Mouse (Mus musculus) liver, postnatal 0 days (tissue): ENCODE results near the gene Stambp. TPM values are rescaled to one million over a fixed set of nuclear protein-coding genes. Genes with fewer than 3 reads are reported as not detected.

ENCODE experiments used
- ATAC-seq: fragments of 200-750 bp; cut with Nextera tagmentation; 2 replicates; pipeline ENCODE4 v1.8.0; 2017; ENCODE audit warnings: mild to moderate bottlenecking, moderate library complexity
- DNase-seq: peaks from one replicate; pipeline ENCODE4 v3.0.0-alpha.2; 2016
- H3K27ac ChIP-seq: fragments of 300-500 bp; sonication (generic); 2 replicates; pipeline ENCODE4 v1.5.1; 2014; ENCODE audit warnings: antibody characterized with exemption, moderate library complexity, mild to moderate bottlenecking, low read depth
- H3K27me3 ChIP-seq: fragments of 300-500 bp; sonication (generic); 2 replicates; pipeline ENCODE4 v1.6.1; 2014; ENCODE audit warnings: low read length, control low read depth, mixed read lengths; ENCODE audit not compliant: insufficient read depth
- H3K36me3 ChIP-seq: fragments of 300-500 bp; sonication (generic); replicated peaks from 2 replicates; pipeline ENCODE4 v1.6.1; 2014; ENCODE audit warnings: mild to moderate bottlenecking, control low read depth, low read length, moderate library complexity, mixed read lengths; ENCODE audit not compliant: insufficient read depth
- H3K4me1 ChIP-seq: fragments of 300-500 bp; sonication (generic); 2 replicates; pipeline ENCODE4 v1.6.1; 2014; ENCODE audit warnings: antibody characterized with exemption, mild to moderate bottlenecking, control low read depth; ENCODE audit not compliant: insufficient read depth
- H3K4me2 ChIP-seq: fragments of 300-500 bp; sonication (generic); 2 replicates; pipeline ENCODE4 v1.6.1; 2014; ENCODE audit warnings: low read depth, mild to moderate bottlenecking, low read length, moderate library complexity, mixed read lengths
- H3K4me3 ChIP-seq: fragments of 300-500 bp; sonication (generic); 2 replicates; pipeline ENCODE4 v1.5.1; 2014; ENCODE audit warnings: low read depth, low read length
- H3K9ac ChIP-seq: fragments of 300-500 bp; sonication (generic); replicated peaks from 2 replicates; pipeline ENCODE4 v1.6.1; 2014; ENCODE audit warnings: mild to moderate bottlenecking, moderate library complexity
- H3K9me3 ChIP-seq: fragments of 300-500 bp; sonication (generic); 2 replicates; pipeline ENCODE4 v1.6.1; 2016; ENCODE audit warnings: mild to moderate bottlenecking, control low read depth, low read length, mixed read lengths
- CTCF ChIP-seq: sonication (generic); IDR thresholded peaks from 2 replicates; pipeline ENCODE4 v1.5.1; 2016; ENCODE audit warnings: antibody characterized with exemption, low read depth
- EP300 ChIP-seq: IDR thresholded peaks from 2 replicates; pipeline ENCODE4 v1.6.1; 2016; ENCODE audit warnings: antibody characterized with exemption, low read depth, mild to moderate bottlenecking
- WGBS: fragments of 180-500 bp; shearing (Covaris S2); extraction: QIAGEN DNeasy Blood & Tissue Kit; methylation state at CpG from one replicate; pipeline ENCODE4 v1.1.7; 2014; ENCODE audit not compliant: insufficient replicate concordance; 5-methylcytosine and 5-hydroxymethylcytosine counted together
- polyA plus RNA-seq: library from polyadenylated mRNA; unstranded; fragments of >200 nt; fragmentation: Nextera tagmentation; extraction: Ambion mirVana; gene quantifications from 2 replicates; pipeline ENCODE4 v1.2.1, GENCODE M21; 2015

The Stambp gene
- polyA plus RNA-seq, 1 experiment from 2014 or later = 9.1 TPM

- TF ChIP-seq CTCF (peak; percentile 88), EP300 (no peak)
- Histone ChIP-seq H3K36me3 (no peaks in the 10 kb centered on the region), H3K4me2 (no peak overlapping the region), H3K9me3 (no peaks in the 10 kb centered on the region), H3K9ac (no peak overlapping the region), H3K4me1 (no peaks in the 10 kb centered on the region), H3K27ac (no peak overlapping the region), H3K27me3 (no peaks in the 10 kb centered on the region), H3K4me3 (no peak overlapping the region)
- ATAC-seq = no peak
- WGBS = 3% methylated on average over 1 of the region's 1 CpGs
- peak; percentile 72 for DNase-seq
Observed at GRCm38 (mm10) chr6:83512495-83512894, 60.0 kb downstream of the Stambp start.

GRCm38 (mm10) chr6:83510210-83510609 is 62.3 kb downstream of the Stambp start:
- Histone ChIP-seq H3K9ac (no peak overlapping the region), H3K27me3 (no peaks in the 10 kb centered on the region), H3K9me3 (no peaks in the 10 kb centered on the region), H3K4me3 (no peak overlapping the region), H3K4me2 (no peak overlapping the region), H3K4me1 (peaks cover 8% of the 10 kb centered on the region), H3K36me3 (no peaks in the 10 kb centered on the region), H3K27ac (no peak overlapping the region)
- TF ChIP-seq EP300 = no peak
- TF ChIP-seq CTCF = peak; percentile 14; the same call in 1 of the 2 replicates
- 61% methylated on average over 2 of the region's 2 CpGs for WGBS
- ATAC-seq (no peak), DNase-seq (no peak)

- 45% methylated on average over 8 of the region's 8 CpGs for WGBS
- DNase-seq = no peak
Observed at GRCm38 (mm10) chr6:83509442-83509841, 63.1 kb downstream of the Stambp start.

GRCm38 (mm10) chr6:83507168-83507546 is 65.4 kb downstream of the Stambp start:
- TF ChIP-seq EP300 (no peak), CTCF (no peak)
- Histone ChIP-seq H3K4me3 (peak overlapping the region; percentile 67), H3K27ac (peak overlapping the region; percentile 96), H3K4me2 (peak overlapping the region; percentile 84), H3K9me3 (no peaks in the 10 kb centered on the region), H3K4me1 (peaks cover 13% of the 10 kb centered on the region), H3K27me3 (no peaks in the 10 kb centered on the region), H3K9ac (peak overlapping the region; percentile 36), H3K36me3 (no peaks in the 10 kb centered on the region)
- 19% methylated on average over 6 of the region's 6 CpGs for WGBS
- no peak for DNase-seq
- peak; percentile 5; the same call in 1 of the 2 replicates for ATAC-seq

More at GRCm38 (mm10) chr6:83509442-83509841, 63.1 kb downstream of the Stambp start:
- no peak overlapping the region for H3K4me3 ChIP-seq
- no peak overlapping the region for H3K27ac ChIP-seq
- no peaks in the 10 kb centered on the region for H3K9me3 ChIP-seq
- H3K4me1 ChIP-seq = peaks cover 10% of the 10 kb centered on the region
- ATAC-seq = no peak
- no peak overlapping the region for H3K9ac ChIP-seq
- H3K27me3 ChIP-seq = no peaks in the 10 kb centered on the region
- no peaks in the 10 kb centered on the region for H3K36me3 ChIP-seq
- peak; percentile 38 for TF ChIP-seq CTCF
- no peak for TF ChIP-seq EP300
- H3K4me2 ChIP-seq = no peak overlapping the region

GRCm38 (mm10) chr6:83506258-83507167 is 66.0 kb downstream of the Stambp start, which contains the start of gene Dguok:
Gene Dguok, minus strand, starts transcription at chr6:83506969.
- Histone ChIP-seq H3K27me3 (no peaks in the 10 kb centered on the region), H3K4me1 (peaks cover 13% of the 10 kb centered on the region), H3K9me3 (no peaks in the 10 kb centered on the region), H3K4me3 (peak within 1 kb of the TSS; percentile 67), H3K27ac (peak within 1 kb of the TSS; percentile 96), H3K9ac (peak within 1 kb of the TSS; percentile 73), H3K36me3 (no peaks in the 10 kb centered on the region), H3K4me2 (peak within 1 kb of the TSS; percentile 84)
- WGBS = under 1% methylated on average over 54 of the region's 54 CpGs
- peak; percentile 95 for ATAC-seq
- peak; percentile 97 for DNase-seq
- peak; percentile 48; the same call in 1 of the 2 replicates for TF ChIP-seq EP300
- no peak for TF ChIP-seq CTCF

GRCm38 (mm10) chr6:83505554-83505953 is 67.0 kb downstream of the Stambp start:
- H3K4me1 ChIP-seq = peaks cover 13% of the 10 kb centered on the region
- H3K9ac ChIP-seq = 0 out of 2 replicates have a peak overlapping the region, but pooled peaks have one; percentile 73
- DNase-seq = no peak
- WGBS = 63% methylated on average over 4 of the region's 4 CpGs
- no peaks in the 10 kb centered on the region for H3K36me3 ChIP-seq
- no peaks in the 10 kb centered on the region for H3K27me3 ChIP-seq
- H3K27ac ChIP-seq = peak overlapping the region; percentile 96
- peak overlapping the region; percentile 67; the same call in 1 of the 2 replicates for H3K4me3 ChIP-seq
- H3K9me3 ChIP-seq = no peaks in the 10 kb centered on the region
- TF ChIP-seq EP300 (no peak), CTCF (no peak)
- H3K4me2 ChIP-seq = peak overlapping the region; percentile 84
- no peak for ATAC-seq
